Mouse (Mus musculus): ENCODE results near the gene Tmem107.

- TF ChIP-seq CTCF (conservative IDR thresholded peaks at IDR 0.05 in 1 of 2, IDR thresholded peaks at IDR 0.05 in 1 of 2; ENCODE audit: low read depth in 2 of 2, low read length in 2 of 2) (no peak), EP300 (IDR thresholded peaks at IDR 0.05; ENCODE audit: low read length) (no peak), MAX (IDR thresholded peaks at IDR 0.05; ENCODE audit: low read length) (no peak), UBTF (IDR thresholded peaks at IDR 0.05; ENCODE audit: low read depth, low read length) (no peak), JUN (IDR thresholded peaks at IDR 0.05; ENCODE audit: insufficient read depth, low read depth, low read length) (no peak), POLR2A (IDR thresholded peaks at IDR 0.05; ENCODE audit: low read depth, low read length) (no peak), HCFC1 (IDR thresholded peaks at IDR 0.05; ENCODE audit: low read depth, low read length) (no peak), SIN3A (IDR thresholded peaks at IDR 0.05; ENCODE audit: low read length) (no peak), RCOR1 (conservative IDR thresholded peaks at IDR 0.05; ENCODE audit: low read depth, low read length) (no peak), POLR2AphosphoS2 (IDR thresholded peaks at IDR 0.05; ENCODE audit: low read depth, low read length) (no peak)
These were observed 17.0 kb downstream of the Tmem107 start for GRCm38 (mm10) chr11:69087597-69087996.
